Mouse (Mus musculus): ENCODE measurements around the gene Dph1.

- TF ChIP-seq CTCF (IDR thresholded peaks at IDR 0.05; ENCODE audit: low read depth, low read length) (no peak), TAL1 (conservative IDR thresholded peaks at IDR 0.05; ENCODE audit: low read depth, low read length) (no peak), GATA1 (IDR thresholded peaks at IDR 0.05; ENCODE audit: borderline replicate concordance, low read length) (no peak)
These were observed 30.1 kb downstream of the Dph1 start for GRCm38 (mm10) chr11:75160954-75161353.
